ENCODE assay signal across 9 mouse cellular contexts in genomic region chr9:21758576-21759529, GRCm38 (mm10). TPM values are rescaled to one million over a fixed set of nuclear protein-coding genes. Genes with fewer than 3 reads are reported as not detected.
DNase-seq lines count a peak whose midpoint lies in the region; ATAC-seq and TF ChIP-seq lines count a peak whose summit lies in the region.
"Had no signal": no experiment of that assay in that cellular context is flagged by ENCODE, and none has a peak within 500 bp of the region (broad histone marks: within the 10 kb centered on the region; RNA-seq: fewer than 3 reads in every experiment).

No protein-coding gene starts in this region.

- 51% methylated on average over 14 of the region's 14 CpGs for WGBS in cerebellum, adult 2 months
- 53% methylated on average over 14 of the region's 14 CpGs for WGBS in liver, embryonic 12.5 days (ENCODE audit: insufficient replicate concordance)
- WGBS in stomach, postnatal 0 days = 57% methylated on average over 14 of the region's 14 CpGs

- TF ChIP-seq CTCF in cerebellum, adult 2 months (IDR thresholded peaks at IDR 0.05; ENCODE audit: borderline replicate concordance, insufficient read depth, low read depth, low read length) = no peak
- TF ChIP-seq CTCF in stomach, postnatal 0 days (IDR thresholded peaks at IDR 0.05; ENCODE audit: low read depth) = no peak

- no peaks in the 10 kb centered on the region for H3K9me3 ChIP-seq in liver, embryonic 12.5 days (replicated peaks)
- no peaks in the 10 kb centered on the region for H3K9me3 ChIP-seq in stomach, postnatal 0 days (ENCODE audit: control insufficient read depth, low read length)

- H3K4me3 ChIP-seq in cerebellum, adult 2 months (replicated peaks; ENCODE audit: insufficient read depth, low read depth, low read length) = no peak overlapping the region
- peak overlapping the region; percentile 90 for H3K4me3 ChIP-seq in liver, embryonic 12.5 days
- H3K4me3 ChIP-seq in stomach, postnatal 0 days (ENCODE audit: low read depth, low read length) = peak overlapping the region; percentile 78

- DNase-seq in cerebellum, postnatal 14 days = peak; percentile 42 to 47
- no peak for DNase-seq in cerebellum, adult 2 months
- peak; percentile 9 for DNase-seq in thymus, postnatal 25 days
- DNase-seq in thymus, postnatal 4 days = no peak
- DNase-seq in stomach, postnatal 0 days (ENCODE audit: low spot score) = no peak
- DNase-seq in right cerebral cortex, postnatal 4 days = no peak
- DNase-seq in thymus, postnatal 36 days = no peak
- DNase-seq: cerebellum, adult 11 months had no signal

- no peak for ATAC-seq in liver, embryonic 12.5 days
- no peak for ATAC-seq in stomach, postnatal 0 days (ENCODE audit: low FRiP score, low TSS enrichment)

- TF ChIP-seq POLR2A in cerebellum, adult 2 months (IDR thresholded peaks at IDR 0.05; ENCODE audit: borderline replicate concordance, insufficient read depth, low read length) = no peak

- H3K4me2 ChIP-seq in liver, embryonic 12.5 days = peak overlapping the region; percentile 80
- peak overlapping the region; percentile 96 for H3K4me2 ChIP-seq in stomach, postnatal 0 days (replicated peaks; ENCODE audit: low read depth)

- no peaks in the 10 kb centered on the region for H3K27me3 ChIP-seq in cerebellum, adult 2 months (ENCODE audit: control insufficient read depth, insufficient read depth, low read length)
- H3K27me3 ChIP-seq in liver, embryonic 12.5 days (replicated peaks) = no peaks in the 10 kb centered on the region
- no peaks in the 10 kb centered on the region for H3K27me3 ChIP-seq in stomach, postnatal 0 days (ENCODE audit: control insufficient read depth, insufficient read depth, low read length)

- H3K27ac ChIP-seq in cerebellum, adult 2 months (ENCODE audit: insufficient read depth, low read length) = no peak overlapping the region
- H3K27ac ChIP-seq in liver, embryonic 12.5 days = peak overlapping the region; percentile 81; the same call in 1 of the 2 replicates
- H3K27ac ChIP-seq in stomach, postnatal 0 days (replicated peaks) = no peak overlapping the region

- TF ChIP-seq EP300 in stomach, postnatal 0 days (optimal IDR thresholded peaks at IDR 0.05) = no peak

- peak overlapping the region; percentile 93 for H3K9ac ChIP-seq in liver, embryonic 12.5 days
- H3K9ac ChIP-seq in stomach, postnatal 0 days (ENCODE audit: low read length) = peak overlapping the region; percentile 27; the same call in 1 of the 2 replicates

- peaks cover 43% of the 10 kb centered on the region for H3K36me3 ChIP-seq in liver, embryonic 12.5 days
- H3K36me3 ChIP-seq in stomach, postnatal 0 days (ENCODE audit: control insufficient read depth, insufficient read depth, low read length) = no peaks in the 10 kb centered on the region

- H3K4me1 ChIP-seq in cerebellum, adult 2 months (ENCODE audit: control insufficient read depth, insufficient read depth, low read length) = peaks cover 11% of the 10 kb centered on the region
- H3K4me1 ChIP-seq in liver, embryonic 12.5 days = peaks cover 44% of the 10 kb centered on the region
- no peaks in the 10 kb centered on the region; the same call in 1 of the 2 replicates for H3K4me1 ChIP-seq in stomach, postnatal 0 days (replicated peaks; ENCODE audit: control insufficient read depth, insufficient read depth)

RNA-seq across cellular contexts. Expression of gene Spc24, which starts 1.2 kb away (rescaled TPM):
- polyA plus RNA-seq in cerebellum, adult 2 months (2012; rRNA removed) = 3.8 TPM in 2 replicates
- polyA plus RNA-seq in liver, embryonic 12.5 days (2016; fragmentation: Nextera tagmentation; extraction: Ambion mirVana) = 112 and 114 TPM in 2 replicates
- 29.2 and 31.2 TPM in 2 replicates for polyA plus RNA-seq in stomach, postnatal 0 days (2015; fragmentation: Nextera tagmentation; extraction: Ambion mirVana)

RNA-seq across cellular contexts. Expression of gene Ldlr, which starts 35.6 kb away (rescaled TPM):
- 34.1 and 34.2 TPM in 2 replicates for polyA plus RNA-seq in cerebellum, adult 2 months (2012; rRNA removed)
- polyA plus RNA-seq in liver, embryonic 12.5 days (2016; fragmentation: Nextera tagmentation; extraction: Ambion mirVana) = 31.1 and 32.9 TPM in 2 replicates
- 28.9 and 30.4 TPM in 2 replicates for polyA plus RNA-seq in stomach, postnatal 0 days (2015; fragmentation: Nextera tagmentation; extraction: Ambion mirVana)

RNA-seq across cellular contexts. Expression of gene Kank2, which starts 39.7 kb away (rescaled TPM):
- 44.7 and 50.6 TPM in 2 replicates for polyA plus RNA-seq in cerebellum, adult 2 months (2012; rRNA removed)
- polyA plus RNA-seq in liver, embryonic 12.5 days (2016; fragmentation: Nextera tagmentation; extraction: Ambion mirVana) = 5.0 and 5.5 TPM in 2 replicates
- polyA plus RNA-seq in stomach, postnatal 0 days (2015; fragmentation: Nextera tagmentation; extraction: Ambion mirVana) = 7.3 and 7.5 TPM in 2 replicates

Comparison
In these comparisons a context has a peak if more than half of its experiments do, and no peak if none do; other contexts are left out.
1. DNase-seq: peak in cerebellum, postnatal 14 days (2 of 2) and thymus, postnatal 25 days (single experiment); none in cerebellum, adult 2 months (0 of 2), thymus, postnatal 4 days (single experiment), stomach, postnatal 0 days (single experiment), right cerebral cortex, postnatal 4 days (single experiment) and thymus, postnatal 36 days (0 of 2).